Mouse (Mus musculus) layer of hippocampus, adult 2 months (tissue): ENCODE results near the gene Cdh12. TPM values are rescaled to one million over a fixed set of nuclear protein-coding genes. Genes with fewer than 3 reads are reported as not detected.
"Not testable (repeated sequence)": the region's sequence is repeated elsewhere in the genome, so short reads cannot be mapped to it uniquely, and the experiment has no call there.

Experiments used
- DNase-seq, 2 experiments: peaks; one replicate each; pipeline ENCODE4 v3.0.0; 2022; ENCODE audit warnings: low spot score in 2 of 2
- H3K27ac ChIP-seq: fragments of 200-600 bp; 2 replicates; pipeline ENCODE4 v1.8.1; 2022
- H3K4me3 ChIP-seq: fragments of 200-600 bp; 2 replicates; pipeline ENCODE4 v1.8.1; 2022; ENCODE audit warnings: mild to moderate bottlenecking
- CTCF ChIP-seq: fragments of 200-600 bp; conservative IDR thresholded peaks from 2 replicates; pipeline ENCODE4 v1.8.1; 2022; ENCODE audit warnings: antibody characterized with exemption, mild to moderate bottlenecking, moderate library complexity
- total RNA-seq, 2 experiments: library from RNA; stranded (reverse); gene quantifications; 2 replicates each; pipeline ENCODE4 v1.2.3; 2021

The Cdh12 gene
- total RNA-seq, 2 experiments from 2014 or later = 25.0 to 28.6 TPM

- Histone ChIP-seq H3K27ac (peak overlapping the region; percentile 3; the same call in 1 of the 2 replicates), H3K4me3 (no peak overlapping the region)
- TF ChIP-seq CTCF = no peak
- DNase-seq = no peak
Observed at GRCm38 (mm10) chr15:21375871-21376270, 926.8 kb downstream of the Cdh12 start.

GRCm38 (mm10) chr15:21391442-21391841 is 942.4 kb downstream of the Cdh12 start:
- not testable (repeated sequence) for H3K4me3 ChIP-seq, DNase-seq, H3K27ac ChIP-seq

GRCm38 (mm10) chr15:21393080-21393479 is 944.0 kb downstream of the Cdh12 start:
- Histone ChIP-seq H3K27ac (no peak overlapping the region), H3K4me3 (no peak overlapping the region)
- no peak for TF ChIP-seq CTCF
- DNase-seq = no peak

- no peak for TF ChIP-seq CTCF
- Histone ChIP-seq H3K4me3 (no peak overlapping the region), H3K27ac (peak overlapping the region; percentile 54; the same call in 1 of the 2 replicates)
- peak; percentile 49 to 79 for DNase-seq
Observed at GRCm38 (mm10) chr15:21405196-21405595, 956.1 kb downstream of the Cdh12 start.

GRCm38 (mm10) chr15:21407324-21408044 is 958.4 kb downstream of the Cdh12 start:
- peak; percentile 95 for TF ChIP-seq CTCF
- Histone ChIP-seq H3K27ac (no peak overlapping the region), H3K4me3 (no peak overlapping the region)
- DNase-seq = peak; percentile 54 to 55

GRCm38 (mm10) chr15:21437347-21437746 is 988.3 kb downstream of the Cdh12 start:
- TF ChIP-seq CTCF = no peak
- no peak for DNase-seq
- Histone ChIP-seq H3K27ac (no peak overlapping the region), H3K4me3 (no peak overlapping the region)

- Histone ChIP-seq H3K4me3 (no peak overlapping the region), H3K27ac (no peak overlapping the region)
- TF ChIP-seq CTCF = no peak
- DNase-seq = no peak
Observed at GRCm38 (mm10) chr15:21437924-21438323, 988.9 kb downstream of the Cdh12 start.

- TF ChIP-seq CTCF = no peak
- no peak for DNase-seq
- Histone ChIP-seq H3K27ac (no peak overlapping the region), H3K4me3 (no peak overlapping the region)
Observed at GRCm38 (mm10) chr15:21458098-21458497, 1009.0 kb downstream of the Cdh12 start.

GRCm38 (mm10) chr15:21519355-21519869 is 1070.3 kb downstream of the Cdh12 start:
- DNase-seq = no peak
- H3K4me3 ChIP-seq = no peak overlapping the region
- no peak overlapping the region for H3K27ac ChIP-seq
- TF ChIP-seq CTCF = peak; percentile 78

- Histone ChIP-seq H3K4me3 (no peak overlapping the region), H3K27ac (no peak overlapping the region)
- no peak for DNase-seq
- peak; percentile 66 for TF ChIP-seq CTCF
Observed at GRCm38 (mm10) chr15:21530804-21531203, 1081.7 kb downstream of the Cdh12 start.

GRCm38 (mm10) chr15:21536909-21537308 is 1087.8 kb downstream of the Cdh12 start:
- TF ChIP-seq CTCF = peak; percentile 80
- H3K27ac ChIP-seq = no peak overlapping the region
- no peak for DNase-seq
- H3K4me3 ChIP-seq = no peak overlapping the region

GRCm38 (mm10) chr15:21544786-21545185 is 1095.7 kb downstream of the Cdh12 start:
- DNase-seq = no peak
- H3K4me3 ChIP-seq = no peak overlapping the region
- TF ChIP-seq CTCF = no peak
- H3K27ac ChIP-seq = no peak overlapping the region

GRCm38 (mm10) chr15:21555981-21556380 is 1106.9 kb downstream of the Cdh12 start:
- Histone ChIP-seq H3K27ac (no peak overlapping the region), H3K4me3 (no peak overlapping the region)
- no peak for DNase-seq
- no peak for TF ChIP-seq CTCF
